Mouse (Mus musculus): ENCODE measurements around the gene Nr4a1. TPM values are rescaled to one million over a fixed set of nuclear protein-coding genes. Genes with fewer than 3 reads are reported as not detected.

Gene Nr4a1
- polyA plus RNA-seq, 1 experiment from 2014 or later, result 2.9 TPM

Other genes starting within 250 kb of the Nr4a1 start
- gene Gm47841, start 206.9 kb upstream of the Nr4a1 start, polyA plus RNA-seq (2016; fragmentation: Nextera tagmentation; extraction: Ambion mirVana), result not detected in 2 replicates
- 0.88 and 1.7 TPM in 2 replicates for gene Fignl2, start 175.7 kb upstream of the Nr4a1 start, polyA plus RNA-seq (2016; fragmentation: Nextera tagmentation; extraction: Ambion mirVana)
- not detected in 2 replicates for gene Ankrd33, start 138.5 kb upstream of the Nr4a1 start, polyA plus RNA-seq (2016; fragmentation: Nextera tagmentation; extraction: Ambion mirVana)
- 8.9 and 10.7 TPM in 2 replicates for gene Acvrl1, start 125.7 kb upstream of the Nr4a1 start, polyA plus RNA-seq (2016; fragmentation: Nextera tagmentation; extraction: Ambion mirVana)
- 5.4 and 7.0 TPM in 2 replicates for gene Acvr1b, start 80.2 kb upstream of the Nr4a1 start, polyA plus RNA-seq (2016; fragmentation: Nextera tagmentation; extraction: Ambion mirVana)
- gene Grasp, start 30.1 kb upstream of the Nr4a1 start, polyA plus RNA-seq (2016; fragmentation: Nextera tagmentation; extraction: Ambion mirVana), result 3.2 and 4.2 TPM in 2 replicates
- gene Atg101, start 30.0 kb downstream of the Nr4a1 start, polyA plus RNA-seq (2016; fragmentation: Nextera tagmentation; extraction: Ambion mirVana), result 80.8 TPM in 2 replicates
- 0.06 and 0.22 TPM in 2 replicates for gene 6030408B16Rik, start 38.9 kb downstream of the Nr4a1 start, polyA plus RNA-seq (2016; fragmentation: Nextera tagmentation; extraction: Ambion mirVana)
- gene Krt80, start 115.9 kb downstream of the Nr4a1 start, polyA plus RNA-seq (2016; fragmentation: Nextera tagmentation; extraction: Ambion mirVana), result 0.06 TPM in 1 of 2 replicates, not detected in the other
- gene Krt7, start 156.8 kb downstream of the Nr4a1 start, polyA plus RNA-seq (2016; fragmentation: Nextera tagmentation; extraction: Ambion mirVana), result 9.7 and 11.4 TPM in 2 replicates
- 0.05 TPM in 1 of 2 replicates, not detected in the other for gene Krt87, start 184.5 kb downstream of the Nr4a1 start, polyA plus RNA-seq (2016; fragmentation: Nextera tagmentation; extraction: Ambion mirVana)
- not detected in 2 replicates for gene Krt88, start 193.5 kb downstream of the Nr4a1 start, polyA plus RNA-seq (2016; fragmentation: Nextera tagmentation; extraction: Ambion mirVana)
- gene Krt81, start 209.5 kb downstream of the Nr4a1 start, polyA plus RNA-seq (2016; fragmentation: Nextera tagmentation; extraction: Ambion mirVana), result not detected in 2 replicates
- gene Krt86, start 219.2 kb downstream of the Nr4a1 start, polyA plus RNA-seq (2016; fragmentation: Nextera tagmentation; extraction: Ambion mirVana), result not detected in 2 replicates
- 0.07 TPM in 1 of 2 replicates, not detected in the other for gene Krt83, start 237.2 kb downstream of the Nr4a1 start, polyA plus RNA-seq (2016; fragmentation: Nextera tagmentation; extraction: Ambion mirVana)